Mouse (Mus musculus): ENCODE measurements around the gene Nbea. TPM values are rescaled to one million over a fixed set of nuclear protein-coding genes. Genes with fewer than 3 reads are reported as not detected.

Nbea gene
- total and polyA plus RNA-seq, 2 experiments from 2014 or later, result 6.0 to 17.3 TPM

DNA sequence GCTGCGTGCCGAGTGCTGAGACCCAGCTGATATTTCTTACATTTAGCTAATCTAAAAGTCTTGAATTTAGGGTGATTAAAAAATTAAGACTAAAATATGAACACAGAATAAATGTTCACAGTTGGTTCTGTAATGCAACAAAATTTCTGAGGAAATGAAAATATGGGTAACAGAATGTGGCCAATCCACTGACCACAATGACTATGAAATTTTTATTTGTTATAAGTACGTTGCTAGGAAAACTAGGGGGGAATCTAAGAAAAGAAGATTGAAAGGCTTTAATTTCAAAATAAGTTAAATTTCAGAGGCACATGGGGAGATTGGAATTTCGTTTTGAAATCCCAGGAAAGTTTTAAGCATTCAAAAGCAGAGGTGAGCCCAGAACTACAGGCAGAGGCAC is 392.9 kb downstream of the Nbea start:
- no peak overlapping the region for H3K27ac ChIP-seq (ENCODE audit: low read depth)
- 83% methylated on average over 4 of the region's 4 CpGs for WGBS
- H3K4me2 ChIP-seq (ENCODE audit: low read depth, low read length), result no peak overlapping the region
- no peak for TF ChIP-seq CTCF (IDR thresholded peaks at IDR 0.05; ENCODE audit: low read depth)
- TF ChIP-seq EP300 (IDR thresholded peaks at IDR 0.05; ENCODE audit: low read depth), result no peak
- ATAC-seq (ENCODE audit: insufficient read depth, low read depth) (no peak), DNase-seq (ENCODE audit: low spot score) (no peak)
- no peak overlapping the region for H3K9ac ChIP-seq (replicated peaks; ENCODE audit: low read depth, low read length)
- 0 out of 2 replicates have a peak, but pooled peaks cover 3% of the 10 kb centered on the region for H3K4me1 ChIP-seq (ENCODE audit: control insufficient read depth, insufficient read depth)
- no peaks in the 10 kb centered on the region for H3K36me3 ChIP-seq (replicated peaks; ENCODE audit: control insufficient read depth, insufficient read depth, low read length)
- peaks cover 17% of the 10 kb centered on the region for H3K27me3 ChIP-seq (ENCODE audit: control insufficient read depth, insufficient read depth, low read length)
- no peak overlapping the region for H3K4me3 ChIP-seq (ENCODE audit: low read depth, low read length)
- H3K9me3 ChIP-seq (replicated peaks; ENCODE audit: control insufficient read depth, low read length), result no peaks in the 10 kb centered on the region

DNA sequence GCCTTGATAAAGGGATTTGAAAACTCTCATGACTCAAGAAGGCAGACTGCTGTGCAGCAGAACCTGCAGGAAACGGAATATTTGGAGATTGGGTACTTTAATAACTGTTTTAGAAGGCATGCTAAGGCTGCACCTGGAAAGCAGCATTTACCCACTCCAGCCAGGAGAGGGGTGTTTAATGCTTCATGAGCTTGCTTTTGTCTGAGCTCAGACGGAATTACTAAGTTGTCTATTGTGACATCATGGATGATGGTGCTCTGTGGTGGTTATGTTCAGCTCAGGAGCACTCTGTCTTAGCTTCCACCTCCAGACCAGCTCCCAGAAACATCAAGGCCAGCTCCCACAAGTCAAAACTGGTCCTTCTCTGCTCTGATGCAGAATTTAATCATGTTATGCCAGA is 393.6 kb downstream of the Nbea start:
- Histone ChIP-seq H3K36me3 (replicated peaks; ENCODE audit: control insufficient read depth, insufficient read depth, low read length) (no peaks in the 10 kb centered on the region), H3K9me3 (replicated peaks; ENCODE audit: control insufficient read depth, low read length) (no peaks in the 10 kb centered on the region), H3K4me3 (ENCODE audit: low read depth, low read length) (no peak overlapping the region), H3K27me3 (ENCODE audit: control insufficient read depth, insufficient read depth, low read length) (peaks cover 22% of the 10 kb centered on the region), H3K4me1 (ENCODE audit: control insufficient read depth, insufficient read depth) (0 out of 2 replicates have a peak, but pooled peaks cover 2% of the 10 kb centered on the region), H3K27ac (ENCODE audit: low read depth) (no peak overlapping the region), H3K4me2 (ENCODE audit: low read depth, low read length) (no peak overlapping the region), H3K9ac (replicated peaks; ENCODE audit: low read depth, low read length) (no peak overlapping the region)
- 75% methylated on average over 2 of the region's 2 CpGs for WGBS
- no peak for ATAC-seq (ENCODE audit: insufficient read depth, low read depth)
- TF ChIP-seq CTCF (IDR thresholded peaks at IDR 0.05; ENCODE audit: low read depth) (0 out of 2 replicates have a peak, but pooled peaks have one; percentile 2), EP300 (IDR thresholded peaks at IDR 0.05; ENCODE audit: low read depth) (no peak)
- DNase-seq (ENCODE audit: low spot score), result no peak

DNA sequence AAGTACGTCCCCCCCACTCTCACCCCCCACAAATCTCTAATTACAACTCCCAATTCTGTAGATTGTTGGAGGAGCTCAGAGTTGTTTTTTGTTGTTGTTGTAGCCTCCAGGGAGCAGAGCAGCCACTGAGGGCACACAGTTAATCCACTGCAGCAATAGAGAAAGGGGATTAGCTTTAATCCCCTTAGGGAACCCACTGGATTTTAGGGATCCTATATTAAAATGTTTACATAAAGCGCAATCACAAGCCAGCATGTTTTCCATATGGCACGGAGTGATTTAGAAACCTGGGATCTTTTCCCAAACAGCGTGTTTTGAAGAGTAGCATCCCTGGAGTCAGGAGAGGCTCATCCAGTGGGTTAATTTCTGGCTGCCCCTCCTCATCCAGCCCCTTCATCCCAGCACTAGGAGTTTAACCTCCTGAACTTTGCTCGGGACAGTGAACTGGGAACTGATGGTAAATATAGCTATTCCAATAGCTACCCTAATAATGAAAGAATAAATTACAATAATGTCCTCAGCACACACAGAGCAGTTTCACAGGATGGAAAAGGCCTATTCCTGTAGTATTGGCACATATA is 394.8 kb downstream of the Nbea start:
- no peak overlapping the region for H3K4me3 ChIP-seq (ENCODE audit: low read depth, low read length)
- no peak for TF ChIP-seq EP300 (IDR thresholded peaks at IDR 0.05; ENCODE audit: low read depth)
- TF ChIP-seq CTCF (IDR thresholded peaks at IDR 0.05; ENCODE audit: low read depth), result no peak
- no peaks in the 10 kb centered on the region; the same call in 1 of the 2 replicates for H3K36me3 ChIP-seq (replicated peaks; ENCODE audit: control insufficient read depth, insufficient read depth, low read length)
- H3K9me3 ChIP-seq (replicated peaks; ENCODE audit: control insufficient read depth, low read length), result no peaks in the 10 kb centered on the region; the same call in 1 of the 2 replicates
- no peak overlapping the region for H3K4me2 ChIP-seq (ENCODE audit: low read depth, low read length)
- no peaks in the 10 kb centered on the region for H3K4me1 ChIP-seq (ENCODE audit: control insufficient read depth, insufficient read depth)
- peaks cover 29% of the 10 kb centered on the region for H3K27me3 ChIP-seq (ENCODE audit: control insufficient read depth, insufficient read depth, low read length)
- H3K9ac ChIP-seq (replicated peaks; ENCODE audit: low read depth, low read length), result no peak overlapping the region
- H3K27ac ChIP-seq (ENCODE audit: low read depth), result no peak overlapping the region
- DNase-seq (ENCODE audit: low spot score), result no peak
- 79% methylated on average over 5 of the region's 5 CpGs for WGBS
- no peak for ATAC-seq (ENCODE audit: insufficient read depth, low read depth)

DNA sequence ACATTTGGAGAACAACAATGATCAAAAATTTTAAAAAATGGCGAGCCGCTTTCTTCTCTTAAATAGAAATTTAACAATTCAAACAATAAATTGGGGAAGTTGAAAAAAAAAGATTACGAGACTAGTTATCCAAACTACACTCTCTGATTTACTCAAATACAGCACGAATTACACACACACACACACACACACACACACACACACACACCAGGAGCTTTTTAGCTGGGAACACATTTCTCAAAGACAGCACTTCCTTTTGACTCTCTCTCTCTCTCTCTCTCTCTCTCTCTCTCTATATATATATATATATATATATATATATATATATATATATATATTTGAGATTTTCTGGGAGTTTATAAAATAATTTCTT is 395.3 kb downstream of the Nbea start:
- Histone ChIP-seq H3K4me2 (ENCODE audit: low read depth, low read length) (peak overlapping the region; percentile 64), H3K9ac (replicated peaks; ENCODE audit: low read depth, low read length) (0 out of 2 replicates have a peak overlapping the region, but pooled peaks have one; percentile 64), H3K4me3 (ENCODE audit: low read depth, low read length) (peak overlapping the region; percentile 52), H3K9me3 (replicated peaks; ENCODE audit: control insufficient read depth, low read length) (no peaks in the 10 kb centered on the region; the same call in 1 of the 2 replicates), H3K27me3 (ENCODE audit: control insufficient read depth, insufficient read depth, low read length) (peaks cover 34% of the 10 kb centered on the region), H3K27ac (ENCODE audit: low read depth) (no peak overlapping the region), H3K36me3 (replicated peaks; ENCODE audit: control insufficient read depth, insufficient read depth, low read length) (no peaks in the 10 kb centered on the region; the same call in 1 of the 2 replicates), H3K4me1 (ENCODE audit: control insufficient read depth, insufficient read depth) (no peaks in the 10 kb centered on the region)
- ATAC-seq (ENCODE audit: insufficient read depth, low read depth) (no peak), DNase-seq (ENCODE audit: low spot score) (no peak)
- TF ChIP-seq EP300 (IDR thresholded peaks at IDR 0.05; ENCODE audit: low read depth) (no peak), CTCF (IDR thresholded peaks at IDR 0.05; ENCODE audit: low read depth) (no peak)
- 55% methylated on average over 4 of the region's 4 CpGs for WGBS

DNA sequence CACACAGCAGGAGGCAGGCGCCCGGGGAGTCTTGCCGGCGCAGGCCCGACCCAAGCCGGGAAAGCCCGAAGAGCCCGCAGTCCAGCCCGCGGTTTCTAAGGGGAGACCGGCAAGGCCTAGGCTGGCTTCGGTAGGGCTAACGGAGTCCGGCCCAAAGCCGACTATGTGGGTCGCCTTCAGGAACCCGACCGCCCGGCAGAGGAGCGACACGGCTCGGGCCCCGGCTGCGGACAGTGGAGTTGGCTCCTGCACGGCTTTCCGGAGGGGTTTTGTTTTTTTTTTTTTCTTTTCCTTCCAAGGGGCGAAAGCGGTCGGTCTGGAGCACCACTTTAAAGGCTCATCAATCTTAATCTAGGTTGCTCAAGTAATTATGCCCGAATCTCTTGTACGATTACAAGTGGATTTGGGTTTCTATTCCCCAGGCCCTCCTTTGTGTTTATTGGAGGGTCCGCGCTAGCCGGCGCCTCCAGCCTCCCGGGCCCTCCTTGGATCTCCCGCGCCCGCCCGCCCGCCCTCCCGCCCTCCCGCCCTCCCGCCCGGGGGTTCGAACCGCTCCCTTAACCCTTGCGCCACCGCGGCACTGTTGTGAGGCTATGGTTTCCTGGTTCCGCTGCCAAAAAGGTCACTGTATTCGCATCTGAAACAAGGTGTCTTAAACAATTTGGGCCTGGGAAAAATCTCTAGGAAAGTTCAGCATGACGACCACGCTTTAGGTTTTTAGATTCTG is 395.9 kb downstream of the Nbea start:
- no peaks in the 10 kb centered on the region; the same call in 1 of the 2 replicates for H3K9me3 ChIP-seq (replicated peaks; ENCODE audit: control insufficient read depth, low read length)
- ATAC-seq (ENCODE audit: insufficient read depth, low read depth) (peak; percentile 56), DNase-seq (ENCODE audit: low spot score) (no peak)
- H3K4me3 ChIP-seq (ENCODE audit: low read depth, low read length), result peak overlapping the region; percentile 52
- TF ChIP-seq CTCF (IDR thresholded peaks at IDR 0.05; ENCODE audit: low read depth) (no peak), EP300 (IDR thresholded peaks at IDR 0.05; ENCODE audit: low read depth) (no peak)
- H3K27ac ChIP-seq (ENCODE audit: low read depth), result peak overlapping the region; percentile 60
- WGBS, result 6% methylated on average over 51 of the region's 54 CpGs
- H3K9ac ChIP-seq (replicated peaks; ENCODE audit: low read depth, low read length), result peak overlapping the region; percentile 64
- H3K4me1 ChIP-seq (ENCODE audit: control insufficient read depth, insufficient read depth), result no peaks in the 10 kb centered on the region
- H3K36me3 ChIP-seq (replicated peaks; ENCODE audit: control insufficient read depth, insufficient read depth, low read length), result no peaks in the 10 kb centered on the region; the same call in 1 of the 2 replicates
- H3K4me2 ChIP-seq (ENCODE audit: low read depth, low read length), result peak overlapping the region; percentile 64
- peaks cover 38% of the 10 kb centered on the region for H3K27me3 ChIP-seq (ENCODE audit: control insufficient read depth, insufficient read depth, low read length)

Data from heart, postnatal 0 days (tissue).